Mouse (Mus musculus): Measurements from ENCODE around the gene Ccdc150.

DNA sequence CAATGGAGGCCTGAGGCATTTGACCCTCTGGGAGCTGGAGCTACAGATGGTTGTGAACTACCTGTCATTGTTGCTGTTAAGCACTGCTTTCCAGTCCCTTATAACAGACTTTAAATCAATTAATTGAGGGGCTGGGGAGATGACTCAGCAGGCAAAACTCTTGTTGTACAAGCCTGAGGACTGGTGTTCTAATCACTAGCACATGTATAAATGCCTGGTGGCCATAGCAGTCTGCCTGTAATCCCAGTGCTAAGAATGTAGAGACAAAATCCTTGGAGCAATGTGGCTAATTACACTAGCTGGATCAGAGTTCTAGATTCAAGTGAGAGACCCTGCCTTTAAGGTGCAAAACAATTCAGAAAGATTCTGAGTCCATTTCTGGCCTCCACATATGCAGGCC, 152.3 kb downstream of the Ccdc150 start:
- TF ChIP-seq POLR2A (IDR thresholded peaks at IDR 0.05; ENCODE audit: extremely low read depth, insufficient read depth, low read length) (no peak), CTCF (IDR thresholded peaks at IDR 0.05; ENCODE audit: low read depth, low read length) (no peak)

Data from liver, adult 2 months (tissue).